Mouse (Mus musculus) urinary bladder, adult 2 months (tissue): ENCODE data around the gene Pdgfb. TPM values are rescaled to one million over a fixed set of nuclear protein-coding genes. Genes with fewer than 3 reads are reported as not detected.

ENCODE experiments used
- DNase-seq: peaks from one replicate; pipeline ENCODE4 v3.0.0; 2022; ENCODE audit warnings: low spot score
- polyA plus RNA-seq: library from polyadenylated mRNA; depleted of rRNA; stranded (reverse); fragments of >200 nt; gene quantifications from 2 replicates; pipeline ENCODE4 v1.2.3, GENCODE M21; 2012

The Pdgfb gene
- polyA plus RNA-seq, 1 experiment = 12.3 TPM

GRCm38 (mm10) chr15:80009421-80010181, 5.2 kb downstream of the Pdgfb start:
- no peak for DNase-seq

DNA sequence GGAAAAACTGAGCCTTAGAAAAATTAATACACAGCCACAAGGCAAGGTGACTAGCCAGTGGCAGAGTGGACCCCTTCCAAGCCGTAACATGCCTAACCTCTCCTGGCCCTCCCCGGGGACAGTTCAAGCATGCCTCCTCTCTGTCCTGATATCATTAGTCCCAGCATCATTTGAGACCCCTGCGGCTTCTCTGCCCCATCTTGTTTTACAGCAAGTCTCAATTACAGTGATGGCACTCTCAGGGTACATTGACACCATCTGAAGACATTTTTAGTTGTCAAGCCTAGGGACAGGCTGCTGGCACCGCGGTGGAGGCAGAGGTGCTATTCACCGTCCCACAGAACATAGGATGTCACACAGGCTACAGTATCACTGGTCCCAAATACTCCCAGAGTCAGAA, 6.3 kb downstream of the Pdgfb start:
- no peak for DNase-seq

DNA sequence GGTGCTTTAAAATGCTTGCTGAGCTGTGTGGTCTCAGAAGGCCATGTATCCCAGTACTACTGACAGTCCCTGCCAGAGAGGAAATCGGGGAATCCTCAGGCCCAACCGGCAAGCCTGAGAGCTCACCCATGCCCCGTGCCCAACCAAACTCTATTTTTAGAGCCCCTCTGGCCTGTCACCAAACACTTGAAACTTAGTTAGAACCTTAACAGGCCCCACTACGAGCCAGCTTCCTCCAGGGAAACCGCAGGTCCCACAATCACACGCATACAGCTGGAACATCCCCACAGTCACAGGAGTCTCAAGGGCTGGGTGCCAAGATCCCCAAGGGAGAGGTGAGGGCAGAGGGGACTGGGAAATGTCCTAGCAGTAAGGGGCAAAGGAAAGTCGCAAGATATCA, 8.6 kb downstream of the Pdgfb start:
- no peak for DNase-seq

GRCm38 (mm10) chr15:80005436-80005835, 9.3 kb downstream of the Pdgfb start:
- DNase-seq = no peak

GRCm38 (mm10) chr15:80004644-80005340, 10.0 kb downstream of the Pdgfb start:
- no peak for DNase-seq

GRCm38 (mm10) chr15:80003581-80003980, 11.2 kb downstream of the Pdgfb start:
- DNase-seq = no peak

GRCm38 (mm10) chr15:80001601-80002000, 13.2 kb downstream of the Pdgfb start:
- DNase-seq = no peak

DNA sequence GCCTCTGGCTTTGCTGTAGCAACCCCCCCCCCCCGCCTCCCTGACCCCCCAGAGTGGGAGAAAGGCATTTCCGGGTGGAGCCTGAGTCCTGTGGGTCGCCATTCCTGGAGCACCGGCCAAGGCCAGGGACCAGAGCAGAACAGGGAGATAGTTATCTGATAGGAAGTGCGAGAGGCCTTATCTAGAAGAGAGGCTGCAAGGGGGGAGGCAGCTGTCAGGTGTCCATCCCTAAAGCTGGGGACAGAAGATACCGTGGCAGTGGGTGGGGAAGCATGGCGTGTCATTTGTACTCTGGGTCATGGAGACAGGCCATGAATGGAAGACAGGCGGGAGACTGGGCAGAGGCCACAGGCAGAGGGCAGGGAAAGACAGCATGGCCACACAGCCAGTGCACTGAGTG, 14.1 kb downstream of the Pdgfb start:
- no peak for DNase-seq

- no peak for DNase-seq
Measured at GRCm38 (mm10) chr15:79997988-79998387, 16.8 kb downstream of the Pdgfb start.

DNA sequence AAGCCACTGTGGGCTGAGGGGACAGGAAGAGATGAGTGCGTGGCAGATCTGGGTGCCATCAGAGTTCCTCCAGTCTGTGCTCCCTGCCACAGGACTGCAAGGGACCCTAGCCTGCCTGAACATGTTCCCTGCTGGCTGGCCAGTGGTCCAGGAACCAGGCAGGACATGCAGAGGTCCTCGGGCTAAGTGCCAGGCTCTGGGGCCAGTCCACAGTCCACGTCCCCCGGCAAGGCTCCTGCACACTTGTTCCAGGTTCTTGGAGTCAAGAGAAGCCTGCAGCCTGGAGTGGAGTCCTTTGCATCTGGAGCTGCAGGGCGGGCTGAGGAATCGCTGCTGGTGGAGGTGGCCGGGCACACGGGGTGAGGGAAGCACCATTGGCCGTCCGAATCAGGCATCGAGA, 18.0 kb downstream of the Pdgfb start:
- no peak for DNase-seq

DNA sequence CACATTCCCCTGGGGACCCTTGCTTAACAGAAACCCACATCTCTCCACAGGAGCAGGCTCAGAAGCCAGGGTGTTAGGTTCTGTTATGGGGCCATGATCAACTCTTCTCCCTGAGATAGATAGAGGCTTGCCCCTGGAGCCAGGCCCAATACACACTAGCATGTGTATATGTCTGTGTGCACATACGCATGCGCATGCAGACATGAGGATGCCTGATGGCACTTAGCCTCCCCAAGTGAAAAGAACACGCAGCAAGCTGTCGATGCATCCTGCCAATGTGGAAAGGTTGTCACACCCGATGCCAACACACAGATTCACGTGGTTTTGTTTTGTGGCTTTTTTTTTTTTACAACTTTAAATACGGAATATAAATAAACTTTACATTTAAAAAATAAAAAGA, 19.2 kb downstream of the Pdgfb start:
- DNase-seq = no peak

DNA sequence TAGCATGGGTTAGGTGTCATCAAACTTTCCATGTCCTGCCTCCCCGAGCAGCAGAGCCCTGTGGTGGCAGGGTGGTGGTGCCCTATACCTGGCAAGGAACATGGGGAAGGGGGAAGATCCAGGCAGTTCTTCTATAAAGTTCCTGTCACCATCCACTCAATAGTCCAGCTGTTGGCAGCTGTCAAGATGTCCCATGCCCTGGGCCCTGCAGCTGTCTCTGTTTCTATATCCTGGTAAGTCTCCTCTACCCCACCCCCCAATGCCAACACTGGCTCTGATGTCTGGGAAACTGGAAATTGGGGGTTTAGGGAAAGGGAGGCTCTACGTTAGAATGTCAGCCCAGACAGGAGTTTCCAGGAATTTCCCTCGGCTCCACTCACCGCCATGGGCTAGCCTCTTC, 20.2 kb downstream of the Pdgfb start:
- DNase-seq = no peak

DNA sequence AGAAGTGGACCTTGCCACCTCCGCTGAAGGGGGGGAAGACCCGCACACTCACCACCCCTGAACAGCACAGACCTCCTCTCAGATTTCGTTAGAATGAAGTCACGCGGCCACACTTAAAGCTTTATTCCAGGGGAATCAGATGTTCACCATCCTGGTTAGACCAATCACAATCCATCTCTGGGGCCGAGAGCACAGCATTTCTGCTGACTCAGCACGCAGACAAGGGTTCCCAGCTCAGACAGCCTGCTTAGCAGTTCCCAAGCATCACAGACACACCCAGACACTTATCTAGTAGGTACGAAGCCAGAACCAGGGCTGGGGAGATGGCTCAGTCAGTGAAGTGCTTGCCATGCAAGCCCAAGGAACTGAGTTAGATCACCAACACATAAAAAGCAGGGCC, 28.6 kb downstream of the Pdgfb start:
- no peak for DNase-seq

DNA sequence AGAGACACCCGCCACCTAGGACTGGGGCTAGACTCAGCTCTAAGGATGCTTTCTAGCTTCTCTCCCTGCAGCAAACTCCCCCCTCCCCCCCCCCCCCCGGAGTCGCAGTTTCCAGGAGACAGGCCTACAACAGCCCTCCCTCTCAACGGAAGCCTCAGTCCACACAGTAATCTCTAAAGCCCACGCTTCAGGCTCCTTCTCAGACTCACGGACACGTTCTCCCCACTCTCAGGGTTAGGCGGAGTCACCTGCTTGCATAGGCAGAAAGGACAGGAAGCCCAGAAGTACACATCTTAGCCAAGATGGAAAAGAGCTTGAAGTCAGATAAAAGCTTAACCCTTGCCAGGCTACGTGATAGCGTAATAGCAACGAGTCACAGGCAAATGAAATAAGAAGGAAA, 29.3 kb downstream of the Pdgfb start:
- DNase-seq = no peak

- DNase-seq = no peak
Measured at GRCm38 (mm10) chr15:79984152-79984551, 30.6 kb downstream of the Pdgfb start.

GRCm38 (mm10) chr15:79980716-79981115, 34.1 kb downstream of the Pdgfb start:
- DNase-seq = no peak

DNA sequence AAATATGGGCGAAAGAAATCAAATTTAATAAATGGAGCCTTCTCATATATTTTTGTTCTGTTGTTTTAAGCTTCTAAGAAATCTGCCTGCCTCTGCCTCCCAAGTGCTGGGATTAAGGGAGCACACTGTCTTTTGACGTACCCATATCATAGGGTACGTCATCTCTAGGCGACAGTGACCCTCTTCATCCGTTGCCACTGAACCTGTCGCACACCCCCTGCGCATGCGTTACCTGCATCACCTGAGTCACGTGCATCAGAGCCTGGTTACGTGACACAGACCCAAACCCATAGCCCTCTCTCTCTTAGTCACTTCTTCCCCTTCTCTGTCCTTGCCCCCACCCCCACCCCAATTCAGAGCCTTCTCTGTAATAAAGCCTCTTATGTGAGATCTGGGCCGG, 42.6 kb downstream of the Pdgfb start:
- DNase-seq = no peak

DNA sequence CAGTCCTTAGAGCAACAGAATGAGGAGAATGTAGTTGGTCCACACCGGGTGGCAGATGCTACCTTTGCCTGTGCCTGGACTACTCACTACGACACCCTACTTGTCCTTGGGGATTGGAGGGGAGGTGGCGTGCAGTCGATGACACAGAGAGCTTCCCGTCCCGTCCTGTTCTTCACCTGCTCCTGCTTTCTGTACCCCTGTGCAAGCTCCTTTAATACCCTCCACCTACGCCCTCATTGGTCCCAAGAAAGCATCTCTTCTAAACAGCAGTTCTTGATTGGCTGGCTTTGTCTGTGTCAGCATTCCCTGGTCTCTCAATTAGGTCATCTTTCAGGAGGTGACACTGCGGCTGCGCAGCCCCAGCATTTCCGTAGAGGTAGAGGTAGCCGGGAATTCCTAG, 43.8 kb downstream of the Pdgfb start, which contains the start of gene Cbx7:
Cbx7 (minus strand) TSS at position 180 of the 400 bp plus-strand sequence.
- no peak for DNase-seq

- DNase-seq = no peak
Measured at GRCm38 (mm10) chr15:79970491-79970890, 44.3 kb downstream of the Pdgfb start.

DNA sequence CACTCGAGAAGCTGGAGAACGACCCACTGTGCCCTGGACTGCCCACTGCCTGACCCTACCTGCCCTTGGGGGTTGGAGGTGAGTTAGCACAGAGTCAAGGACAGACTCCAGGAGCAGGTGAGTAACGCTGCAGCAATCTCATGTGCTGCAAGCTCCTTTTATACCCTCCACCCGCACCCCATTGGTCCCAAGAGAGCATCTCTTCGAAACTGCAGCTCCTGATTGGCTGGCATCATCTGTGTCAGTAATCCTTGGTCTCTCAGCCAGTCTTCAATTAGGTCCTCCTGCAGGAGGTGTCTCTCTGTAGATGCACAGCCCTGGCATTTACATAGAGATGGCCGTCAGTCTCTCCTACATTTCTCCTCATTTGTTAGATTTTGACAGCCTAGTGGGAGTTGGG, 47.4 kb downstream of the Pdgfb start:
- DNase-seq = no peak

- no peak for DNase-seq
Measured at GRCm38 (mm10) chr15:79964376-79964775, 50.4 kb downstream of the Pdgfb start.

- DNase-seq = no peak
Measured at GRCm38 (mm10) chr15:79962661-79963060, 52.1 kb downstream of the Pdgfb start.

DNA sequence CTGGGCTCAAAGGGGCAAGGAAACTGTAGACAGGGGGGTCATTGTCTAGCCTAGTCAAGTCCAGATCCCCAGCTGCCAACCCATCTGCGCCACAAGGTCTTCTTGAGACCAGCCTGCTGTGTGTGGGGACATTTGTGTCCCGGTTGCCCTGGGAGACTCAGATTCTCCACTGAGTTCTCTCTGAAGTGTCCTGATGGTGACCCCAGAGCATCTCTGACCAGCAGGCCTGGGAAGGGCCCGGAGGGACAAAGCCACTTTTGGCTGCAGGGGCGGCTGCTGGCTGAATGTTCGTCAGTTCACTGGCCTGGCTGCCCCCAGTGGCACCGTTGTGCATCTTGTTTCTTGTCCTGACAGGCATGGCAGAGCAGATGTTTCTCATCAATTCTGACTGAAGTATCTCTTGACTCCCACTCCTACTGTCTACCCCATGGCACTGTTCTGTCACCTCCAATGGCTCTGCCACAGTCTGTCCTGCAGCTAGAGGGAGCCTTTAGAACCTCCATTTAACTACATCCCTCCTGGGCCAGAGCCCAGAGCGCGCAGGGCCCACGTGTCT, 53.3 kb downstream of the Pdgfb start:
- DNase-seq = no peak
